Mouse (Mus musculus) heart, embryonic 14.5 days (tissue): Measurements from ENCODE around the gene Fgr. TPM values are rescaled to one million over a fixed set of nuclear protein-coding genes. Genes with fewer than 3 reads are reported as not detected.

ENCODE experiments used
- ATAC-seq: fragments of 200-750 bp; cut with Nextera tagmentation; 2 replicates; pipeline ENCODE4 v1.8.0; 2017; ENCODE audit warnings: low read depth, moderate TSS enrichment; ENCODE audit not compliant: insufficient number of reproducible peaks, insufficient read depth, low FRiP score
- H3K27ac ChIP-seq, 2 experiments: fragments of 200-500 bp in 1 of 2; fragments of 300-500 bp in 1 of 2; sonication (generic) in 1 of 2; replicated peaks in 1 of 2; 2 replicates each; pipeline ENCODE4 v1.5.1; 2012 to 2014; ENCODE audit warnings: low read depth in 2 of 2, low read length in 2 of 2, control low read depth in 1 of 2, mild to moderate bottlenecking in 1 of 2, mixed read lengths in 1 of 2; ENCODE audit not compliant: control insufficient read depth in 1 of 2, insufficient read depth in 1 of 2
- H3K27me3 ChIP-seq: fragments of 300-500 bp; sonication (generic); 2 replicates; pipeline ENCODE4 v1.6.1; 2014; ENCODE audit warnings: mild to moderate bottlenecking, low read length, control low read depth; ENCODE audit not compliant: control insufficient read depth, insufficient read depth
- H3K36me3 ChIP-seq: fragments of 300-500 bp; sonication (generic); 2 replicates; pipeline ENCODE4 v1.6.1; 2014; ENCODE audit warnings: mild to moderate bottlenecking, control low read depth, low read length, mixed read lengths; ENCODE audit not compliant: control insufficient read depth, insufficient read depth
- H3K4me1 ChIP-seq, 2 experiments: fragments of 200-500 bp in 1 of 2; fragments of 300-500 bp in 1 of 2; sonication (generic) in 1 of 2; 2 replicates each; pipeline ENCODE4 v1.6.1; 2012 to 2014; ENCODE audit warnings: low read length in 2 of 2, control low read depth in 1 of 2, mixed read lengths in 1 of 2; ENCODE audit not compliant: control insufficient read depth in 2 of 2, insufficient read depth in 2 of 2
- H3K4me2 ChIP-seq: fragments of 300-500 bp; sonication (generic); 2 replicates; pipeline ENCODE4 v1.6.1; 2014; ENCODE audit warnings: mild to moderate bottlenecking, low read length
- H3K4me3 ChIP-seq, 2 experiments: fragments of 200-500 bp in 1 of 2; fragments of 300-500 bp in 1 of 2; sonication (generic) in 1 of 2; 2 replicates each; pipeline ENCODE4 v1.5.1; 2012 to 2014; ENCODE audit warnings: low read length in 2 of 2, mild to moderate bottlenecking in 2 of 2, control low read depth in 1 of 2, low read depth in 1 of 2, moderate library complexity in 1 of 2; ENCODE audit not compliant: control insufficient read depth in 1 of 2, insufficient read depth in 1 of 2
- H3K9ac ChIP-seq: fragments of 300-500 bp; sonication (generic); 2 replicates; pipeline ENCODE4 v1.6.1; 2014; ENCODE audit warnings: mild to moderate bottlenecking, low read length
- H3K9me3 ChIP-seq: fragments of 300-500 bp; sonication (generic); 2 replicates; pipeline ENCODE4 v1.6.1; 2016; ENCODE audit warnings: low read length, control low read depth; ENCODE audit not compliant: control insufficient read depth
- WGBS: fragments of 180-500 bp; shearing (Covaris S2); extraction: QIAGEN DNeasy Blood & Tissue Kit; methylation state at CpG from one replicate; pipeline ENCODE4 v1.1.7; 2014; 5-methylcytosine and 5-hydroxymethylcytosine counted together
- polyA plus RNA-seq: library from polyadenylated mRNA; unstranded; fragments of >200 nt; fragmentation: Nextera tagmentation; extraction: Ambion mirVana; gene quantifications from 2 replicates; pipeline ENCODE4 v1.2.1, GENCODE M21; 2014

Fgr gene
- polyA plus RNA-seq, 1 experiment from 2014 or later: 0.18 TPM

GRCm38 (mm10) chr4:133042244-133042643 is 68.3 kb downstream of the Fgr start:
- WGBS: 19% methylated on average over 4 of the region's 4 CpGs

GRCm38 (mm10) chr4:133042651-133043635 is 69.0 kb downstream of the Fgr start:
- Histone ChIP-seq H3K4me3 (peak overlapping the region in 1 of 2 experiments; percentile 15; a peak in 2 of 4 replicates), H3K9ac (peak overlapping the region; percentile 61), H3K4me2 (peak overlapping the region; percentile 98), H3K36me3 (no peaks in the 10 kb centered on the region), H3K4me1 (peaks cover 69 to 85% of the 10 kb centered on the region in 2 experiments), H3K9me3 (no peaks in the 10 kb centered on the region), H3K27ac (peak overlapping the region; percentile 73 to 80), H3K27me3 (no peaks in the 10 kb centered on the region)
- no peak for ATAC-seq
- 5% methylated on average over 28 of the region's 28 CpGs for WGBS

More at GRCm38 (mm10) chr4:133042244-133042643, 68.3 kb downstream of the Fgr start:
- peak overlapping the region; percentile 73 to 80 for H3K27ac ChIP-seq
- peaks cover 67 to 85% of the 10 kb centered on the region in 2 experiments for H3K4me1 ChIP-seq
- H3K9me3 ChIP-seq: no peaks in the 10 kb centered on the region
- H3K4me2 ChIP-seq: peak overlapping the region; percentile 98
- no peaks in the 10 kb centered on the region for H3K36me3 ChIP-seq
- H3K4me3 ChIP-seq: peak overlapping the region in 1 of 2 experiments; percentile 1; a peak in 1 of 4 replicates
- no peak for ATAC-seq
- peak overlapping the region; percentile 61 for H3K9ac ChIP-seq
- no peaks in the 10 kb centered on the region for H3K27me3 ChIP-seq

DNA sequence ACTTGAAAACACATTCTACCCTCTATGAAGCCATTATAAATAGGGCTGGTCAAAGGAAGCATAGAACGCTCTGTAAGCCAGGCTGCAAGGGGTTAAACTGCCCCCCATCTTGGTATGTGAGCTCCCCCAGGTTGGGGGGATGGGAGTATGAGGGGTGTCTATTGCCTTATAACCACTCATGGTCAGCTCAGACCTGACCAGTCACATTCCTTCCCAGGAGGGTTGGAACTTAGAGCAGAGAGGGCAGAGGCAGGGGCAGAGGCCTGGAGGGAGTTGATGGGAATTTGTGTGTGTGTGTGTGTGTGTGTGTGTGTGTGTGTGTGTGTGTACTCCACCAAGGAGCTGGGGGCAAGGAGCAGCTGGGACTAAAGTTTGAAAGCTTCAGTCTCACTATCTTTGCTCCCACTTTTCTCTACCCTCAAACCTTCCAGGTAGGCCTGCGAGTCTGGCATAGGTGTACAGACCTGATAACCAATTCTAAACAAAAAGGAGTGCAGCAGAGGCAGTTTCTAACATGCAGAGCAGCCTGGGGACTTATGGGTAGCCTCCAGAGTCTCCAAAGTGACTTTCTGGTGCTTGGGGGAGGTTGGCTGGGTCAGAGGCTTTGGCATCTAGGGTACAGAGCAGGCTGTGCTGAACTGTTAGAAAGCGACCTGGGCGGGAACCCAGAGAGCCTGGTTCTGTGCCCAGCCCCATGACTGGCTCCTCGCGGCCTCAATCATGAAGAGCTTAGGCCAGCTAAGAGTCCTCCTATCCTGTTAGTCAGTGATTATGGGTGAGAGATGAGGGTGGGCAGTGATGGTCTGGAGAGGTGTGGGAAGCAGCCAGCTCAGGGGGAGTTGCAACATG is 70.1 kb downstream of the Fgr start:
- Histone ChIP-seq H3K9ac (peak overlapping the region; percentile 61), H3K9me3 (no peaks in the 10 kb centered on the region), H3K4me1 (peaks cover 77 to 91% of the 10 kb centered on the region in 2 experiments), H3K27ac (peak overlapping the region; percentile 73 to 80), H3K4me2 (peak overlapping the region; percentile 98), H3K36me3 (no peaks in the 10 kb centered on the region), H3K27me3 (no peaks in the 10 kb centered on the region), H3K4me3 (no peak overlapping the region)
- 33% methylated on average over 6 of the region's 6 CpGs for WGBS
- no peak for ATAC-seq

GRCm38 (mm10) chr4:133044647-133045094 is 70.8 kb downstream of the Fgr start:
- peak overlapping the region; percentile 26 for H3K4me2 ChIP-seq
- H3K9ac ChIP-seq: peak overlapping the region; percentile 61
- no peaks in the 10 kb centered on the region for H3K27me3 ChIP-seq
- peaks cover 83 to 97% of the 10 kb centered on the region in 2 experiments for H3K4me1 ChIP-seq
- no peak for ATAC-seq
- no peaks in the 10 kb centered on the region for H3K36me3 ChIP-seq
- no peaks in the 10 kb centered on the region for H3K9me3 ChIP-seq
- H3K27ac ChIP-seq: peak overlapping the region; percentile 73 to 80; a peak in 3 of 4 replicates
- 29% methylated on average over 6 of the region's 6 CpGs for WGBS
- H3K4me3 ChIP-seq: no peak overlapping the region

- H3K9ac ChIP-seq: peak overlapping the region; percentile 61; the same call in 1 of the 2 replicates
- H3K4me1 ChIP-seq: peaks cover 90 to 100% of the 10 kb centered on the region in 2 experiments
- peak overlapping the region; percentile 26; the same call in 1 of the 2 replicates for H3K4me2 ChIP-seq
- 43% methylated on average over 11 of the region's 11 CpGs for WGBS
- no peak for ATAC-seq
- H3K27ac ChIP-seq: peak overlapping the region; percentile 20 to 80; a peak in 2 of 4 replicates
- H3K4me3 ChIP-seq: no peak overlapping the region
- no peaks in the 10 kb centered on the region for H3K27me3 ChIP-seq
- H3K36me3 ChIP-seq: no peaks in the 10 kb centered on the region
- H3K9me3 ChIP-seq: no peaks in the 10 kb centered on the region
Observed at GRCm38 (mm10) chr4:133045771-133046474, 72.0 kb downstream of the Fgr start.

DNA sequence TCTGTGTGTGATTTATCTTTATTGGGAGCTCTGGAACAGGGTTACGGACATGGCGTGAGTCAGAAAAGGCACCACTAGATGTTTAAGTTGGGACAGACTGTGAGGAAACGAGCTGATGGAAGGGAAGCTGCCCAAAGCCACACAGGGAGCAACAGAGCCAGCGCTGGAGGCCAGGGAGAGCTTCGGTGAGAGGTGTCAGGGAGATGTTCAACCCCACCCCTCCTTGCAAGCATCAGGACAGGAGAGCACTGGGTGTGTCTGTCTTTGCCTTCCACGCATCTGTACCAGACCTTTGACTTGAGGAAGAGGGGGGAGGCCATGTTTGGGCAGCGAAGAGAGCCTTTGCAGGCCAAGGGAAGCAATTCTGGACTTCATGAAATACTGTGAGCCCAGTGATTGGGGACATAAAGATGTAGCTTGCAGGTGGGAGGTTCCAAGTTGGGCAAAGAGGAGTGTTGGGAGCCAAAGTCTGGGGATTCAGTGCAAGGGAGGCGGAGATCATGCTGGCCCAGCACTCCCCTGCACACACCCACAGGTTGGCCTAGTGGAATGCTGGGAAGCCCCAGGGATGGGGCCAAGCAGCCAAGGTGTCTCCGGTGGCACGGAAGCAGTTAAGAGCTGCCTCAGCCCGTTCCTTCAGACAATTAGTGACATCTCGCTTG is 72.9 kb downstream of the Fgr start:
- Histone ChIP-seq H3K4me2 (peak overlapping the region; percentile 18; the same call in 1 of the 2 replicates), H3K36me3 (no peaks in the 10 kb centered on the region), H3K27me3 (no peaks in the 10 kb centered on the region), H3K9ac (peak overlapping the region; percentile 35), H3K4me3 (no peak overlapping the region), H3K4me1 (peaks cover 91 to 100% of the 10 kb centered on the region in 2 experiments), H3K27ac (peak overlapping the region in 1 of 2 experiments; percentile 50; a peak in 2 of 4 replicates), H3K9me3 (no peaks in the 10 kb centered on the region)
- 44% methylated on average over 12 of the region's 12 CpGs for WGBS
- no peak for ATAC-seq
